Mouse (Mus musculus) heart, embryonic 11.5 days (tissue): ENCODE measurements at regions not wholly inside any gene's neighbourhood (a gene's known extent, or its start where the extent isn't known, plus 50 kb on each side); places are given as distances from the start of the nearest gene placed in this dataset. TPM values are rescaled to one million over a fixed set of nuclear protein-coding genes. Genes with fewer than 3 reads are reported as not detected.
A peak's percentile ranks its signal among the peaks of the same experiment; 100 is the strongest.

Source experiments
- ATAC-seq: fragments of 200-750 bp; cut with Nextera tagmentation; replicated peaks from 2 replicates; pipeline ENCODE4 v1.8.0; 2017; ENCODE audit warnings: moderate library complexity; ENCODE audit not compliant: insufficient number of reproducible peaks, low FRiP score, low TSS enrichment
- H3K27ac ChIP-seq: fragments of 300-500 bp; sonication (generic); 2 replicates; pipeline ENCODE4 v1.5.1; 2014; ENCODE audit warnings: mild to moderate bottlenecking, low read depth, low read length
- H3K27me3 ChIP-seq: fragments of 300-500 bp; sonication (generic); 2 replicates; pipeline ENCODE4 v1.6.1; 2014; ENCODE audit warnings: mild to moderate bottlenecking, low read length, mixed read lengths; ENCODE audit not compliant: control insufficient read depth, insufficient read depth
- H3K36me3 ChIP-seq: fragments of 300-500 bp; sonication (generic); 2 replicates; pipeline ENCODE4 v1.6.1; 2014; ENCODE audit warnings: mild to moderate bottlenecking, low read length, moderate library complexity, mixed read lengths; ENCODE audit not compliant: control insufficient read depth, insufficient read depth
- H3K4me1 ChIP-seq: fragments of 300-500 bp; sonication (generic); 2 replicates; pipeline ENCODE4 v1.6.1; 2014; ENCODE audit warnings: low read length; ENCODE audit not compliant: control insufficient read depth, insufficient read depth
- H3K4me2 ChIP-seq: fragments of 300-500 bp; sonication (generic); 2 replicates; pipeline ENCODE4 v1.6.1; 2014; ENCODE audit warnings: mild to moderate bottlenecking, moderate library complexity
- H3K4me3 ChIP-seq: fragments of 300-500 bp; sonication (generic); 2 replicates; pipeline ENCODE4 v1.5.1; 2014; ENCODE audit warnings: low read depth, low read length
- H3K9ac ChIP-seq: fragments of 300-500 bp; sonication (generic); 2 replicates; pipeline ENCODE4 v1.6.1; 2014; ENCODE audit warnings: mild to moderate bottlenecking, low read depth, low read length, moderate library complexity
- H3K9me3 ChIP-seq: fragments of 300-500 bp; sonication (generic); replicated peaks from 2 replicates; pipeline ENCODE4 v1.6.1; 2016; ENCODE audit warnings: low read length; ENCODE audit not compliant: control insufficient read depth
- WGBS: fragments of 180-500 bp; shearing (Covaris S2); extraction: QIAGEN DNeasy Blood & Tissue Kit; methylation state at CpG from one replicate; pipeline ENCODE4 v1.1.7; 2014; ENCODE audit not compliant: insufficient replicate concordance; 5-methylcytosine and 5-hydroxymethylcytosine counted together
- microRNA-seq: library from miRNA; unstranded; fragments of <30 nt; microRNA quantifications from one replicate; pipeline ENCODE4, GENCODE M21; 2016; ENCODE audit warnings: borderline number of aligned reads

DNA sequence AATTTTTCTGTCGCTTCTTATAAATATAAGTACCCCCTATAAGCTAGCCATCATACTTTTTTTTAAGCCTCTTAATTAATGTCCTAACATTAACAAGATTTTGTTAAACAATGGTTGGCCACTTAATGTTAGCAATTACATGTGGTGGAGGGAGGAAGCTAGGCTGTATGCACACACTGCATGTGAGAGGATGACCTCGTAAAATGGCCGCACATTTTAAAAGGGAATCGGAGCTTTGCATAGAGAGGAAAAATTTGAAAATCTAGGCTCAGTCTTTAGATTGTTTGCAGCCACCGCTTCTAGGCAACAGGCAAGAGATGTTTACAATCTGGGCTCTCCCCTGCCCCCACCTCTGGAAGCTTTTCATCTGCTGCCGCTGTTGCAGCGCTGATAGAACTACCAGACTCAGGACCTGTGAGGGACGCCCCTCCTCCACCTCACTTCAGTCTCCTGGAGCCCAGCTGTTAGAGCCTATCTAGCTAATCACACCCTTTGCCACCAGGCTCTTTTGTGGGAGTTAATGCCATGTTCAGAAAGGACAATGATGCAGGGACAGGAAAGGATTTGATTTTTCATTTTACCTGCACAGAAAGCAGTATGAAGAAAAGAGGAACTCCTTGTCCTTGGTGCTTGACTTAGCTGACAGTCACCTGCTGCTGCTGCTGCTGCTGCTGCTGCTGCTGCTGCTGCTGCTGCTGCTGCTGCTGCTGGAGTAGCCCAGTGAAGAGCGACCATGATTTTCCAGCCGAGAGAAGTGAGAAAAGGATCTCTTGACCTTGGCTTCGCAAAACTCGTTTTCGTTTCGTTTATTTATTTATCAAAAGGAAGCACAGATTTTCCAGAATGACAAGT lies 89.7 kb upstream of the Cxxc4 start:
- WGBS = 15% methylated on average over 14 of the region's 14 CpGs
- Histone ChIP-seq H3K9me3 (no peaks in the 10 kb centered on the region), H3K27me3 (no peaks in the 10 kb centered on the region), H3K4me2 (peak overlapping the region; percentile 53), H3K9ac (peak overlapping the region; percentile 57), H3K27ac (no peak overlapping the region), H3K36me3 (no peaks in the 10 kb centered on the region), H3K4me1 (no peaks in the 10 kb centered on the region), H3K4me3 (peak overlapping the region; percentile 40)
- ATAC-seq = peak; percentile 65

DNA sequence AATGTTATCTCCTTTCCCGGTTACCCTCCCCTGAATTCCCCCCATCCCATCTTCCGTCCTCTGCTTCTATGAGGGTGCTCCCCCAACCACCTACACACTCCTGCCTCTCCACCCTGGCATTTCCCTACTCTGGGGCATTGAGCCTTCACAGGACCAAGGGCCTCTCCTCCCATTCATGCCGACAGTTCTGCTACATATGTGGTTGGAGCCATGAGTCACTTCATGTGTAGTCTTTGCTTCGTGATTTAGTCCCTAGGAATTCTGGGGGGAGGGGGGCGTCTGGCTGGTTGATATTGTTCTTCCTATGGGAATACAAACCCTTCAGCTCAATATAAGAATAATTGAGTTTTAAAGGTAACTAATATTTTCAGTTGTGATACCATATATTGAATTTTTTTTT lies 74.0 kb upstream of the Cxxc4 start:
- no peak overlapping the region for H3K4me2 ChIP-seq
- H3K27ac ChIP-seq = no peak overlapping the region
- no peaks in the 10 kb centered on the region for H3K27me3 ChIP-seq
- H3K36me3 ChIP-seq = no peaks in the 10 kb centered on the region
- no peaks in the 10 kb centered on the region for H3K4me1 ChIP-seq
- WGBS = 76% methylated on average over 5 of the region's 5 CpGs
- H3K9ac ChIP-seq = no peak overlapping the region
- H3K9me3 ChIP-seq = no peaks in the 10 kb centered on the region
- ATAC-seq = no peak
- H3K4me3 ChIP-seq = no peak overlapping the region

DNA sequence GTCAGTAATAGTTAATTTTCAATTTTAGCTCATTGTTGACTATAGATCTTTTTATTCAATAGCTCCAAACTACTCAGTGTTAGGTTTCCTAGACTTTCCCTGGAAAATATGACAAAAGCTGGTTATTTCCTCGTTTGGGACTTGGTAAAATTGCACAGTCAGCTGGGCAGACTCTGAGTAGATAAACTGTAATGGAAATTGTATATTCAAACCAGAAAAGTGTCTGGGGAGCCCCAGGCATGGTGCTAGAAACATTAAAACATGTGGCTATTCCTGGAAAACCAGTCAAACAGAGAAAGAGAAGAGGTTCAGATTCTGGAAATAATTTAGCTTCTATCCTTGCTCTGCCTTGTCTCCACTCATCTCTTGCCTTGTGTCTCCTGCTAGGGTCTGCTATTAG lies 66.4 kb upstream of the Cxxc4 start:
- 31% methylated on average over 1 of the region's 1 CpGs for WGBS
- H3K27ac ChIP-seq = no peak overlapping the region
- H3K36me3 ChIP-seq = no peaks in the 10 kb centered on the region
- H3K4me3 ChIP-seq = no peak overlapping the region
- no peaks in the 10 kb centered on the region for H3K9me3 ChIP-seq
- no peaks in the 10 kb centered on the region for H3K27me3 ChIP-seq
- no peaks in the 10 kb centered on the region for H3K4me1 ChIP-seq
- no peak overlapping the region for H3K4me2 ChIP-seq
- ATAC-seq = no peak
- no peak overlapping the region for H3K9ac ChIP-seq

DNA sequence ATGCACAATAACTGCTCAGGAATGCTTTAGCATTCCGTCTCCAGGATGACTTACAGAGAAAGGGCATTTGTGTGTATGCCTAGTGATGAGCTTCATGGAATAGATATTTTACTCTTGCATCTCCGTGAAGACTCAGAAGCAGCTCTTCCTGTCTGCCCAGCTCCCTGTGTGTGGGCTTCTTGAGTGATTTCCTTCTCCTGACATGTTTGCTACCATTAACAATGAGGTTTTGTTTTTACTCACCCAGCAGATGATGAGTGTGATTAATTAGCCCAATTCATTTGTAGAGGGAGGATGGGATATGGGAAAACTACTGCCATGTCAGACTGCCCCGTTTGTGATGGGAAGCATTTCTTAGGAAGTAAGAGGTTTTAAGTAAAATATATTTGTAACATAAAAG lies 63.9 kb upstream of the Cxxc4 start:
- 46% methylated on average over 3 of the region's 3 CpGs for WGBS
- Histone ChIP-seq H3K27ac (no peak overlapping the region), H3K36me3 (no peaks in the 10 kb centered on the region), H3K9me3 (no peaks in the 10 kb centered on the region), H3K4me3 (no peak overlapping the region), H3K4me1 (no peaks in the 10 kb centered on the region), H3K27me3 (no peaks in the 10 kb centered on the region), H3K4me2 (no peak overlapping the region), H3K9ac (no peak overlapping the region)
- ATAC-seq = no peak

DNA sequence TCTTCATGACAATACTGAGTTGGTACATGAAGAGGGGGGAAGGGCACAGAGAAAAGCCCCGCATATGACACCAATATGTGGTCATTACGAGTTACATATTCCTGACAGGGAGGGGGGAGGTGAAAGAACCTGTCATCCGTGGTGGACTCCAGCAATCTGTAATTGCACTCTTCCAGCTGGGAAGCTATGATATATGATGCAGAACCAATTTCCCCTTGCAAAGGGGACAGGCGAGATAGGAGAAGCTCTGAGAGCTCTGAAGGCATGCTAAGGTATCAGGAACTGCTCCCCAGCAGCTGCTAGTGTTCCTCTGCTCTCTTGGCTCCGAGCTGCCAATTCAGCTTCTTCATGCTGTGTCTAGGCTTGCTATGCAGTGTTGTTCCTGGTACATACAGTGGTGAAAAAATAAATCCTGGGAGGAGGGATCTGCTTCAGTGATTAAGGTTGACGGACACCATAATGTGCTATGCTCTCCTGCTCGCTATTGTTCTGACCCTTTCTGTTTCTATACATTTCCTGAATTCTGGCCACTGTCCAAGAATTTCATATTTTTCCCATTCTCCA lies 57.7 kb upstream of the Cxxc4 start:
- WGBS = 76% methylated on average over 7 of the region's 7 CpGs

DNA sequence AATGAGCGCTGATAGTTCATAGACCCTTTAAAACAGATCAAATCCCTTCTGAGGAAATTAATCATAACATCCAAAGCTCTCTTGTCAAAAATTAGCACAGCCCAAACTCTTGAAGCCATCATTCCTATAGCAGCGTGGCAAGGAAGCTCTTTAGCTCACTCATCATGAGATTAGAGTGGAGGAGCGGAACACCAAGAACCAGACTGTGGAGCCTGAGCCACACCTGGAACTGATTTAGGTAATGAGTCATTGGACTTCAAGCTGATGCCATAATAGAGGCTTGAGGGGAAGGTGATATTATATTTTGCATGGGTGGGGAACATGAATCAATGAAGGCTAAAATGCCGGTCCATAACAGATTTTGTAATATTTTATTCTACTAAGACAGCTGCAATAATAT lies 52.2 kb upstream of the Cxxc4 start:
- Histone ChIP-seq H3K27me3 (no peaks in the 10 kb centered on the region), H3K4me2 (no peak overlapping the region), H3K36me3 (no peaks in the 10 kb centered on the region), H3K27ac (no peak overlapping the region), H3K4me3 (no peak overlapping the region), H3K9me3 (no peaks in the 10 kb centered on the region), H3K4me1 (no peaks in the 10 kb centered on the region), H3K9ac (no peak overlapping the region)
- WGBS = 83% methylated on average over 4 of the region's 4 CpGs
- no peak for ATAC-seq

More for the DNA sequence above, 57.7 kb upstream of the Cxxc4 start:
- Histone ChIP-seq H3K27ac (no peak overlapping the region), H3K9me3 (no peaks in the 10 kb centered on the region), H3K27me3 (no peaks in the 10 kb centered on the region), H3K4me3 (no peak overlapping the region), H3K9ac (no peak overlapping the region), H3K4me1 (no peaks in the 10 kb centered on the region), H3K36me3 (no peaks in the 10 kb centered on the region), H3K4me2 (no peak overlapping the region)
- ATAC-seq = no peak

Small RNA genes in the stretch of these regions (microRNA-seq; reads per million reads assigned to microRNA genes)
- gene Gm44361 = not detected
